Mouse (Mus musculus): ENCODE measurements around the gene Ppp6c.

Gene Ppp6c

DNA sequence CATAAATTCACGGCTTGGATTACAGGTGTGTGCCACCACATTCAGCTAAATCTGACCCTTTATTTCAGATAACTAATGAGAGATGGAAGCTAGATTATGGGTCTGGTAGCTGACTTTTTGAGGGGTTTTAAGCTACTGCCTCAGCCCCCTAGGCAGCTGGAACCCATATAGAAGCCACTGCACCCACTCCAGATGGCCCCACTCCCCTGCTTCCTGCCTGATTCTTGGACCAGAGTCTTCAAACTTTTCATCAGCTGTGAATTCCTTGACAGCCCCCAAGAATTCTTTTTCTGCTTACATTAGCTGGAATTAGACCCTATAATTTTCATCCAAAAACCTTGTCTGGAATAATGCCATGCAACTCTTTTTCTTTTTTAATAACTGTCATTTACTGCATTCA lies 79.8 kb downstream of the Ppp6c start:
- CTCF ChIA-PET, result no interaction called here
